Mouse (Mus musculus): Measurements from ENCODE around the gene Gm17657. TPM values are rescaled to one million over a fixed set of nuclear protein-coding genes. Genes with fewer than 3 reads are reported as not detected.

The Gm17657 gene
- total and polyA plus RNA-seq, 2 experiments from 2014 or later, result not detected

DNA sequence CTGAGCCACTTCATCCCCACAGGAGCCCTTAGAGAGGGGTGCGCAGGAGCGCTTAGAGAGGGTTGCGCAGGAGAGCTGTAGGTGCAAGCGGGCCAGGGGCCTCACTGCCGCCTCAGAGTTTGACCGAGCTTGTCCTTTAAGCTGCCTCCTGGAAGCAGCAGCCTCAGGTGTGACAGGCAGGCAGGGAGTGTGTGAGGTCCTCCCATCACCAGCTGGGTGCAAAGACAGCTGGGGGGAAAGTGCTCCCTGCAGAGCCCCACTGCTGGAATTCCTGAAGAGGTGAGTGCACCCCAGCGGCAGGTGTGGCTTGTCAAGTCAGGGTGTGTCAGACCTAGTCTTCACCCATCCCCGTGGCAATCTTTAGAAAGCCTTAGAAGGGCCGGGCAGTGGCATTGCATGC is 37.5 kb upstream of the Gm17657 start:
- no peak for DNase-seq (ENCODE audit: low spot score)
- H3K9ac ChIP-seq (replicated peaks; ENCODE audit: low read depth, low read length), result no peak overlapping the region
- no peaks in the 10 kb centered on the region for H3K9me3 ChIP-seq (replicated peaks; ENCODE audit: control insufficient read depth, low read length)
- no peak overlapping the region for H3K27ac ChIP-seq (ENCODE audit: low read depth)
- no peak for ATAC-seq (ENCODE audit: insufficient read depth, low read depth)
- peaks cover 33% of the 10 kb centered on the region for H3K36me3 ChIP-seq (replicated peaks; ENCODE audit: control insufficient read depth, insufficient read depth, low read length)
- TF ChIP-seq EP300 (IDR thresholded peaks at IDR 0.05; ENCODE audit: low read depth) (no peak), CTCF (IDR thresholded peaks at IDR 0.05; ENCODE audit: low read depth) (no peak)
- H3K27me3 ChIP-seq (ENCODE audit: control insufficient read depth, insufficient read depth, low read length), result no peaks in the 10 kb centered on the region
- H3K4me2 ChIP-seq (ENCODE audit: low read depth, low read length), result no peak overlapping the region
- H3K4me3 ChIP-seq (ENCODE audit: low read depth, low read length), result no peak overlapping the region
- 85% methylated on average over 9 of the region's 9 CpGs for WGBS
- no peaks in the 10 kb centered on the region for H3K4me1 ChIP-seq (ENCODE audit: control insufficient read depth, insufficient read depth)

GRCm38 (mm10) chr17:29585446-29585845 is 36.0 kb upstream of the Gm17657 start:
- H3K27me3 ChIP-seq (ENCODE audit: control insufficient read depth, insufficient read depth, low read length), result no peaks in the 10 kb centered on the region
- 77% methylated on average over 6 of the region's 6 CpGs for WGBS
- H3K4me1 ChIP-seq (ENCODE audit: control insufficient read depth, insufficient read depth), result no peaks in the 10 kb centered on the region
- peaks cover 45% of the 10 kb centered on the region for H3K36me3 ChIP-seq (replicated peaks; ENCODE audit: control insufficient read depth, insufficient read depth, low read length)
- H3K4me3 ChIP-seq (ENCODE audit: low read depth, low read length), result no peak overlapping the region
- H3K9ac ChIP-seq (replicated peaks; ENCODE audit: low read depth, low read length), result no peak overlapping the region
- ATAC-seq (ENCODE audit: insufficient read depth, low read depth) (no peak), DNase-seq (ENCODE audit: low spot score) (no peak)
- H3K9me3 ChIP-seq (replicated peaks; ENCODE audit: control insufficient read depth, low read length), result no peaks in the 10 kb centered on the region
- H3K4me2 ChIP-seq (ENCODE audit: low read depth, low read length), result no peak overlapping the region
- no peak overlapping the region for H3K27ac ChIP-seq (ENCODE audit: low read depth)
- TF ChIP-seq CTCF (IDR thresholded peaks at IDR 0.05; ENCODE audit: low read depth) (no peak), EP300 (IDR thresholded peaks at IDR 0.05; ENCODE audit: low read depth) (no peak)

DNA sequence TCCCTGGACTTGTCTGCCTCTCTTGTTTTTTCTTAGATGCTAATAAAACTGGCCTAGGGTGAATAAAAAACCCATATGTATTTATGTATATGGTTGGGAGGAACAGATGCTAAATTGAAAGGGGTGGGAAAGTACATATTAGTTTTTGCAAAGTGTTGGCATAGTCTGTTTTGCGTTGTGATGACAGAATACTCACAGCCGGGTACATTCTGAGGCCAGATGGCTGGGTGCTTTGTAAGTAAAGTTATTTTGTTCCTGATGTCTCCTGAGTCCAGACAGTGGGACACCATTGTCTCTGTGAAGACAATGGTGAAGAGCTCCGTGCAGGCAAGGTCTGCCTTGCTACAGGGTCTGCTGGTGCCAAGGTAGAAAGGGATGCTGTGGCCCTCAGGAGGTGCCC is 35.3 kb upstream of the Gm17657 start:
- TF ChIP-seq EP300 (IDR thresholded peaks at IDR 0.05; ENCODE audit: low read depth) (no peak), CTCF (IDR thresholded peaks at IDR 0.05; ENCODE audit: low read depth) (no peak)
- Histone ChIP-seq H3K27ac (ENCODE audit: low read depth) (no peak overlapping the region), H3K4me3 (ENCODE audit: low read depth, low read length) (no peak overlapping the region), H3K4me2 (ENCODE audit: low read depth, low read length) (no peak overlapping the region), H3K27me3 (ENCODE audit: control insufficient read depth, insufficient read depth, low read length) (no peaks in the 10 kb centered on the region), H3K9me3 (replicated peaks; ENCODE audit: control insufficient read depth, low read length) (no peaks in the 10 kb centered on the region), H3K9ac (replicated peaks; ENCODE audit: low read depth, low read length) (no peak overlapping the region), H3K36me3 (replicated peaks; ENCODE audit: control insufficient read depth, insufficient read depth, low read length) (peaks cover 52% of the 10 kb centered on the region), H3K4me1 (ENCODE audit: control insufficient read depth, insufficient read depth) (no peaks in the 10 kb centered on the region)
- ATAC-seq (ENCODE audit: insufficient read depth, low read depth) (no peak), DNase-seq (ENCODE audit: low spot score) (no peak)
- WGBS, result 81% methylated on average over 3 of the region's 3 CpGs

- Histone ChIP-seq H3K36me3 (replicated peaks; ENCODE audit: control insufficient read depth, insufficient read depth, low read length) (peaks cover 56% of the 10 kb centered on the region), H3K9me3 (replicated peaks; ENCODE audit: control insufficient read depth, low read length) (no peaks in the 10 kb centered on the region), H3K27ac (ENCODE audit: low read depth) (no peak overlapping the region), H3K4me3 (ENCODE audit: low read depth, low read length) (no peak overlapping the region), H3K4me1 (ENCODE audit: control insufficient read depth, insufficient read depth) (no peaks in the 10 kb centered on the region), H3K9ac (replicated peaks; ENCODE audit: low read depth, low read length) (no peak overlapping the region), H3K4me2 (ENCODE audit: low read depth, low read length) (no peak overlapping the region), H3K27me3 (ENCODE audit: control insufficient read depth, insufficient read depth, low read length) (no peaks in the 10 kb centered on the region)
- ATAC-seq (ENCODE audit: insufficient read depth, low read depth) (no peak), DNase-seq (ENCODE audit: low spot score) (no peak)
- WGBS, result 79% methylated on average over 5 of the region's 5 CpGs
- TF ChIP-seq CTCF (IDR thresholded peaks at IDR 0.05; ENCODE audit: low read depth) (no peak), EP300 (IDR thresholded peaks at IDR 0.05; ENCODE audit: low read depth) (no peak)
Measured at GRCm38 (mm10) chr17:29584306-29584705, 34.9 kb upstream of the Gm17657 start.

- Histone ChIP-seq H3K36me3 (replicated peaks; ENCODE audit: control insufficient read depth, insufficient read depth, low read length) (peaks cover 64% of the 10 kb centered on the region), H3K27ac (ENCODE audit: low read depth) (no peak overlapping the region), H3K9me3 (replicated peaks; ENCODE audit: control insufficient read depth, low read length) (no peaks in the 10 kb centered on the region), H3K4me3 (ENCODE audit: low read depth, low read length) (no peak overlapping the region), H3K4me2 (ENCODE audit: low read depth, low read length) (no peak overlapping the region), H3K27me3 (ENCODE audit: control insufficient read depth, insufficient read depth, low read length) (no peaks in the 10 kb centered on the region), H3K4me1 (ENCODE audit: control insufficient read depth, insufficient read depth) (no peaks in the 10 kb centered on the region), H3K9ac (replicated peaks; ENCODE audit: low read depth, low read length) (no peak overlapping the region)
- ATAC-seq (ENCODE audit: insufficient read depth, low read depth) (no peak), DNase-seq (ENCODE audit: low spot score) (no peak)
- WGBS, result 68% methylated on average over 5 of the region's 5 CpGs
- TF ChIP-seq EP300 (IDR thresholded peaks at IDR 0.05; ENCODE audit: low read depth) (no peak), CTCF (IDR thresholded peaks at IDR 0.05; ENCODE audit: low read depth) (no peak)
Measured at GRCm38 (mm10) chr17:29583569-29583968, 34.1 kb upstream of the Gm17657 start.

DNA sequence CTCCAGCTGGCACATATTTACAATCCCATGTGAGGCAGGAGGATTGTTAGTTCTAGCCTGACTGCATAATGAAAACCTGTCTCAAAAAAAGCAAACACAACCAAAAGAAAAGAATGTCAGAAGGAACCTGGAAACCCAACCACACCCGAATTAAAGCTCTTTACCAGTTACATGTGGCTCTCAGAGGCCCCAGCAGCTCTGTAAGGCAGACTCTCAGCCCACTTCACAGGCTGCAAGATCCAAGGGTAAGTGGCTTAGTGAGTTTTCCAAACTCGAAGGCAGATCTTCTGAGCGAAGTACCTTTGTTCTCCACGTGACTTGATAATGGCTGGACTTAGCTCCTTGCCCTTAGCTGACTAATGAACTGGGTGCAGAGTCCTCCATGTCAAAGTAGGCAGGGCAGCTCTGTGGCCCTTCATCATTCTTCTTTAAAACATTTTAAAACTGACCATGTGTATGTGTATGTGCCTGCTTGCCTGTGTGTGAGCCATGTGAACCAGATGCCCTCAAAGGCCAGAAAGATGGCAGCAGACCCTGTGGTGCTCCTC is 30.2 kb upstream of the Gm17657 start:
- Histone ChIP-seq H3K4me2 (ENCODE audit: low read depth, low read length) (no peak overlapping the region), H3K9ac (replicated peaks; ENCODE audit: low read depth, low read length) (no peak overlapping the region), H3K4me1 (ENCODE audit: control insufficient read depth, insufficient read depth) (no peaks in the 10 kb centered on the region), H3K27ac (ENCODE audit: low read depth) (no peak overlapping the region), H3K36me3 (replicated peaks; ENCODE audit: control insufficient read depth, insufficient read depth, low read length) (peaks cover 83% of the 10 kb centered on the region), H3K4me3 (ENCODE audit: low read depth, low read length) (no peak overlapping the region), H3K9me3 (replicated peaks; ENCODE audit: control insufficient read depth, low read length) (no peaks in the 10 kb centered on the region), H3K27me3 (ENCODE audit: control insufficient read depth, insufficient read depth, low read length) (no peaks in the 10 kb centered on the region)
- DNase-seq (ENCODE audit: low spot score) (no peak), ATAC-seq (ENCODE audit: insufficient read depth, low read depth) (no peak)
- WGBS, result 89% methylated on average over 4 of the region's 4 CpGs
- no peak for TF ChIP-seq CTCF (IDR thresholded peaks at IDR 0.05; ENCODE audit: low read depth)
- no peak for TF ChIP-seq EP300 (IDR thresholded peaks at IDR 0.05; ENCODE audit: low read depth)
